Mouse (Mus musculus): ENCODE data around the gene Cars2. TPM values are rescaled to one million over a fixed set of nuclear protein-coding genes. Genes with fewer than 3 reads are reported as not detected.

Gene Cars2
- total and polyA plus RNA-seq, 3 experiments = 45.6 to 67.1 (median 46.4) TPM

DNA sequence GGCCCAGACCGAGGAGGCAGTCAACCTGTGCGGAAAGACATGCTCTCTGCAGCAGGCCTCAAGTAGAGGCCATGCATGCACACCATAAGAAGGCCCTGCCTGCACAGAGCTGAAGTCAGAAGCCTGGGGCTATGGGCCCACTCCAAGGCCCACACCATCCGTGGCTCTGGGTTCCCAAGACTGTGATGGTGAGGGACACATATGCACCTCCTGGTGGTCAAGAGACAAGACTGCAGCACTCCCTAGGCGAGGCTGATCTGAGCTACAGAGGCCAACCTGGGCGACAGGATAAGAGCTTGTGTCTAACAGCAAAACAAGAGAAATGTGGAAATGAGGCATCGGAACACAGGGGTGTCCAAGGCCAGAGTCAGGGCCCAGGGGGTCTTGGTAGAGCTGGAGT is 3.5 kb downstream of the Cars2 start:
- Histone ChIP-seq H3K4me2 (ENCODE audit: insufficient read depth, low read depth, poor library complexity, severe bottlenecking) (no peak overlapping the region), H3K4me3 (replicated peaks in 1 of 3; ENCODE audit: low read depth in 2 of 3, low read length in 2 of 3, poor library complexity in 1 of 3) (no peak overlapping the region), H3K27ac (ENCODE audit: insufficient read depth, low read depth) (no peak overlapping the region), H3K27me3 (replicated peaks) (no peaks in the 10 kb centered on the region), H3K4me1 (ENCODE audit: control insufficient read depth in 1 of 2, insufficient read depth in 2 of 2) (peaks cover 9 to 24% of the 10 kb centered on the region in 2 experiments), H3K36me3 (replicated peaks in 1 of 2; ENCODE audit: control insufficient read depth in 1 of 2, insufficient read depth in 1 of 2, low read length in 1 of 2) (peaks cover 38 to 62% of the 10 kb centered on the region in 2 experiments), H3K79me2 (replicated peaks; ENCODE audit: control insufficient read depth, extremely low read depth, insufficient read depth, poor library complexity, severe bottlenecking) (peaks cover 5% of the 10 kb centered on the region), H3K9ac (ENCODE audit: insufficient read depth, low read depth) (no peak overlapping the region), H3K9me3 (replicated peaks; ENCODE audit: low read length) (no peaks in the 10 kb centered on the region)
- no peak for DNase-seq (ENCODE audit: extremely low read depth)
- peak in 1 of 2 experiments; percentile 66; a peak in 2 of 4 replicates for TF ChIP-seq CTCF (conservative IDR thresholded peaks at IDR 0.05 in 1 of 2, IDR thresholded peaks at IDR 0.05 in 1 of 2; ENCODE audit: low read depth in 2 of 2, low read length in 2 of 2)
- no peak for TF ChIP-seq POLR2AphosphoS2 (IDR thresholded peaks at IDR 0.05; ENCODE audit: low read depth, low read length)
- TF ChIP-seq SMC3 (IDR thresholded peaks at IDR 0.05; ENCODE audit: low read depth, low read length) = peak; percentile 66
- peak; percentile 26 for TF ChIP-seq RAD21 (IDR thresholded peaks at IDR 0.05; ENCODE audit: low read depth, low read length)
- TF ChIP-seq TCF12 (IDR thresholded peaks at IDR 0.05; ENCODE audit: low read depth, low read length) = no peak
- in situ Hi-C loops (cut with MboI; ENCODE audit: low pct_ligation_motif_present, low pct_unique_long_range_greater_than_20kb, low sequenced_read_pairs) = loop anchor here (10.0 kb wide), 1 partner anchor 102 kb away; no protein-coding TSS in a partner anchor
- dilution Hi-C loops (cut with MboI; ENCODE audit: extremely low pct_ligation_motif_present, extremely low pct_unique_long_range_greater_than_20kb, low sequenced_read_pairs) = no loop called here

DNA sequence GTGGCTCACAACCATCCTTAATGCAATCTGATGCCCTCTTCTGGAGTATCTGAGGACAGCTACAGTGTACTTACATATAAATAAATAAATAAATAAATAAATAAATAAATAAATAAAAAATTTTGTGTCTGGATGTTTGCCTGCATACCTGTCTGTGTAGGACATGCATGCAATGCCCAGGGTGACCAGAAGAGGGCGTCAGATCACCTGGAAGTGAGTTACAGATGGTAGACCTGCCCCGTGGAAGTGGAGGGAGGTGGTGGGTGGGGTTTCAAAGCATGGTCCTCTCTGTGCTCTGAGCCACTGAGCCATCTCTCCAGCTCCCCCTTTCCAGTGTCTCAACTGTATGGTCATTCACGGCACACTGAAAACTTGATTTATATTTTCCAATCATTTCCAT is 6.2 kb downstream of the Cars2 start:
- Histone ChIP-seq H3K79me2 (replicated peaks; ENCODE audit: control insufficient read depth, extremely low read depth, insufficient read depth, poor library complexity, severe bottlenecking) (peaks cover 5% of the 10 kb centered on the region), H3K4me2 (ENCODE audit: insufficient read depth, low read depth, poor library complexity, severe bottlenecking) (no peak overlapping the region), H3K36me3 (replicated peaks in 1 of 2; ENCODE audit: control insufficient read depth in 1 of 2, insufficient read depth in 1 of 2, low read length in 1 of 2) (peaks cover 63 to 88% of the 10 kb centered on the region in 2 experiments), H3K27me3 (replicated peaks) (no peaks in the 10 kb centered on the region), H3K4me3 (replicated peaks in 1 of 3; ENCODE audit: low read depth in 2 of 3, low read length in 2 of 3, poor library complexity in 1 of 3) (no peak overlapping the region), H3K4me1 (ENCODE audit: control insufficient read depth in 1 of 2, insufficient read depth in 2 of 2) (peaks cover 6 to 14% of the 10 kb centered on the region in 2 experiments; a peak in 3 of 4 replicates), H3K27ac (ENCODE audit: insufficient read depth, low read depth) (no peak overlapping the region), H3K9me3 (replicated peaks; ENCODE audit: low read length) (peaks cover 2% of the 10 kb centered on the region), H3K9ac (ENCODE audit: insufficient read depth, low read depth) (no peak overlapping the region)
- in situ Hi-C loops (cut with MboI; ENCODE audit: low pct_ligation_motif_present, low pct_unique_long_range_greater_than_20kb, low sequenced_read_pairs) = loop anchor here (10.0 kb wide), 1 partner anchor 100 kb away; no protein-coding TSS in a partner anchor
- DNase-seq (ENCODE audit: extremely low read depth) = no peak
- TF ChIP-seq CTCF (conservative IDR thresholded peaks at IDR 0.05 in 1 of 2, IDR thresholded peaks at IDR 0.05 in 1 of 2; ENCODE audit: low read depth in 2 of 2, low read length in 2 of 2) = peak; percentile 50 to 59; a peak in 3 of 4 replicates
- TF ChIP-seq MAX (IDR thresholded peaks at IDR 0.05; ENCODE audit: low read length) = no peak
- peak; percentile 51 for TF ChIP-seq SMC3 (IDR thresholded peaks at IDR 0.05; ENCODE audit: low read depth, low read length)
- peak; percentile 46 for TF ChIP-seq RAD21 (IDR thresholded peaks at IDR 0.05; ENCODE audit: low read depth, low read length)
- dilution Hi-C loops (cut with MboI; ENCODE audit: extremely low pct_ligation_motif_present, extremely low pct_unique_long_range_greater_than_20kb, low sequenced_read_pairs) = no loop called here

DNA sequence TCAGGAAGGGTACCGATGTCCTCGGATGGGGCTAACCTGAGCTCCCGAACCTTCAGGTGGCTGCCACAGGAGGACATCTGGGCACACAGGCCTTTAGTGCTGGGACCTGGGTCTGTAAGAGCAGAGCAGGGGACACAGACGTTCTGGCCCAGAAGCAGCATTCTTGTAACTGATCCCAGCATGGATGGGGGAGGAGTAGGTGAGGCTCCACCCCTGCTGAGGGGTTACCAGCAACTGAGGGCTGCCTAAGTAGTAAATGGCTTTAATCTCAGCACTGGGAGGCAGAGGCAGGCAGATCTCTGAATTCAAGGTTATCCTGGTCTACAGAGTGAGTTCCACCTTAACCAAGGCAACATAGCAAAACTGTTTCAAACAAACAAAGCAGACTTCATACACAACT is 7.7 kb downstream of the Cars2 start:
- peaks cover 2% of the 10 kb centered on the region for H3K9me3 ChIP-seq (replicated peaks; ENCODE audit: low read length)
- peaks cover 0 to 5% of the 10 kb centered on the region in 2 experiments; a peak in 2 of 4 replicates for H3K4me1 ChIP-seq (ENCODE audit: control insufficient read depth in 1 of 2, insufficient read depth in 2 of 2)
- no peaks in the 10 kb centered on the region for H3K79me2 ChIP-seq (replicated peaks; ENCODE audit: control insufficient read depth, extremely low read depth, insufficient read depth, poor library complexity, severe bottlenecking)
- no peak for DNase-seq (ENCODE audit: extremely low read depth)
- no peak overlapping the region for H3K9ac ChIP-seq (ENCODE audit: insufficient read depth, low read depth)
- in situ Hi-C loops (cut with MboI; ENCODE audit: low pct_ligation_motif_present, low pct_unique_long_range_greater_than_20kb, low sequenced_read_pairs) = loop anchor here (10.0 kb wide), 1 partner anchor 98 kb away; no protein-coding TSS in a partner anchor
- TF ChIP-seq JUN (IDR thresholded peaks at IDR 0.05; ENCODE audit: insufficient read depth, low read depth, low read length) (no peak), JUND (conservative IDR thresholded peaks at IDR 0.05; ENCODE audit: low read depth, low read length) (no peak), USF2 (conservative IDR thresholded peaks at IDR 0.05; ENCODE audit: low read depth, low read length) (no peak), MYC (IDR thresholded peaks at IDR 0.05; ENCODE audit: low read depth, low read length) (no peak), CHD2 (IDR thresholded peaks at IDR 0.05; ENCODE audit: low read length) (no peak), NRF1 (IDR thresholded peaks at IDR 0.05; ENCODE audit: low read depth, low read length) (no peak), ZMIZ1 (IDR thresholded peaks at IDR 0.05; ENCODE audit: low read depth, low read length) (no peak), RAD21 (IDR thresholded peaks at IDR 0.05; ENCODE audit: low read depth, low read length) (no peak), CTCF (conservative IDR thresholded peaks at IDR 0.05 in 1 of 2, IDR thresholded peaks at IDR 0.05 in 1 of 2; ENCODE audit: low read depth in 2 of 2, low read length in 2 of 2) (no peak), MAX (IDR thresholded peaks at IDR 0.05; ENCODE audit: low read length) (no peak), E2F4 (IDR thresholded peaks at IDR 0.05; ENCODE audit: insufficient replicate concordance, low read depth, low read length) (no peak), ETS1 (conservative IDR thresholded peaks at IDR 0.05; ENCODE audit: low read depth, low read length) (no peak), NELFE (IDR thresholded peaks at IDR 0.05; ENCODE audit: low read depth, low read length) (no peak), MAZ (IDR thresholded peaks at IDR 0.05; ENCODE audit: low read depth, low read length) (no peak), HCFC1 (IDR thresholded peaks at IDR 0.05; ENCODE audit: low read depth, low read length) (no peak)
- no peak overlapping the region for H3K4me2 ChIP-seq (ENCODE audit: insufficient read depth, low read depth, poor library complexity, severe bottlenecking)
- H3K27me3 ChIP-seq (replicated peaks) = no peaks in the 10 kb centered on the region
- peaks cover 73 to 91% of the 10 kb centered on the region in 2 experiments for H3K36me3 ChIP-seq (replicated peaks in 1 of 2; ENCODE audit: control insufficient read depth in 1 of 2, insufficient read depth in 1 of 2, low read length in 1 of 2)
- no peak overlapping the region for H3K27ac ChIP-seq (ENCODE audit: insufficient read depth, low read depth)
- dilution Hi-C loops (cut with MboI; ENCODE audit: extremely low pct_ligation_motif_present, extremely low pct_unique_long_range_greater_than_20kb, low sequenced_read_pairs) = no loop called here
- no peak overlapping the region for H3K4me3 ChIP-seq (replicated peaks in 1 of 3; ENCODE audit: low read depth in 2 of 3, low read length in 2 of 3, poor library complexity in 1 of 3)

Measured in CH12.LX (cell line).